Mouse (Mus musculus) adrenal gland, adult (tissue): ENCODE results near the gene Ndfip2.

Experiments
- DNase-seq, 2 experiments: peaks; one replicate each; pipeline ENCODE4 v3.0.0; 2022 to 2023; ENCODE audit warnings: low spot score in 1 of 2; ENCODE audit not compliant: inconsistent age in 2 of 2

Ndfip2 gene

DNA sequence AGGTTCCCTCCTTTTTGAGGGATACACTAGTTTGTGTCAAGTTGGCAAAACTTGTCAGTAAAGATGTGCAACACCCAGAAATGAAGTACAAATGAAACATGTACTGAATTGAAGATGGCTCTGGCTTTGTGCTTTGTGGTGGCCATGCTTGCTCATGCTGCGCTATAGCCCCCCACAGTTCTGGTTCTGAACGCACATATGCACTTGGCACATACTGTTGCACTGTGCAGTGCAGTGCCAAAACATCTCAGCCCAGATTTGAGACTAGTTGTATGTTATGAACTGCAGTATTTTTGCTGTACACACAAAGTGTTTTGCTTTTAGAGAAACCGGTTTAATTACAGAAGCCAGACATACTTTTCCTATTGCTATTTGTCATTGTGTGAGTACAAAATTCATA is 25.7 kb downstream of the Ndfip2 start:
- DNase-seq, result no peak

DNA sequence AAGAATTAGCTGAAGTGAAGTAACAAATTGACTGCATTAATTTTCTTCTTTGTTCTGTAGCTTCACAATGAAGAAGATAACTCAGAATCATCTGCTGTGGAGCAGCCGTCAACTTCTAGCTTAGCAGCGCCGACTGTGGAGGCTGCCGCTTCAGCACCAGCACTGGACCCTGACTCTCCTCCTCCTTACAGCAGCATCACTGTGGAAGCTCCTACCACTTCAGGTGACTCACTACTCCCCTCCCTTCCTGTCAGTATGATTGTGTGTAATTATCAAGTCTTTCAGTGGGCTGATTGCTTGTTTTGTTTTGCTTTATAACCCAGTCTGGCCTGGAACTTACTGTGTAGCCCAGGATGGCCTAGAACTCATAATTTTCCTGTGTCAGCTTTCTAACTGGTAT is 29.2 kb downstream of the Ndfip2 start:
- DNase-seq, result no peak

DNA sequence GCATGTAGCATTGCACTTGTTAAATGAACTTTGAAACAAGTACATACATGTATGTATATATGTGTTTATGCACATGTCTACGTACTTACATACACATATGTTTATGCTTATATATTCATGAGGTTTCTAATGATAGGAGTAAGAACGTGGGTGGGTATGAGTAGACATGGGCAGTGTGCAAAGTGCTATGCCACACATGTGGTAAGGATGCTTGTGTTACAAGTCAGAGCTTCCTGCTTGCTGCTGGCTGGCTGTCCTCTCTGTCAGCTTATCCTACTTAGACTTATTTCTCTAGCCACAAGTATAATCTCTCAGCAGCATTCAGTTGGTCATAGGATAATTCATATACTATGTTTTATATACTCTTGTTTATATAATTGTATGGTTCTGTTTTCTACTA is 29.6 kb downstream of the Ndfip2 start:
- no peak for DNase-seq

DNA sequence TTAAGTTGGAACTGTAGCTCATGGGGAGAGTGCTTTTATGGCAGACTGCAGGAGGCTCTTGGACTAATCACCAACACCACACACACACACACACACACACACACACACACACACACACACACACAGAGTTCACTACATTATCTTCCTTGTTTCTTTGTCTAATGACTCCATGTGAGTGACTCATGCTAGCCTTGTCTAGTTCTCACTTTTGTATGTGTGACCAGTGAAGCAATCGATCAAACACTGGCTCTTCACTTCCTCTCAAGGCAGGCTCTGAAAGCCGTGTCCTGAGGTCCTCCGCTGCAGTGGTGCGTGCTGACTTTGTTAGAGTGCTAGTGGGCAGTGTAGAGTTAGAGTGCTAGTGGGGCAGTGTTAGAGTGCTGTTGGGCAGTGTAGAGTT is 30.2 kb downstream of the Ndfip2 start:
- DNase-seq, result peak in 1 of 2 experiments; percentile 44

DNA sequence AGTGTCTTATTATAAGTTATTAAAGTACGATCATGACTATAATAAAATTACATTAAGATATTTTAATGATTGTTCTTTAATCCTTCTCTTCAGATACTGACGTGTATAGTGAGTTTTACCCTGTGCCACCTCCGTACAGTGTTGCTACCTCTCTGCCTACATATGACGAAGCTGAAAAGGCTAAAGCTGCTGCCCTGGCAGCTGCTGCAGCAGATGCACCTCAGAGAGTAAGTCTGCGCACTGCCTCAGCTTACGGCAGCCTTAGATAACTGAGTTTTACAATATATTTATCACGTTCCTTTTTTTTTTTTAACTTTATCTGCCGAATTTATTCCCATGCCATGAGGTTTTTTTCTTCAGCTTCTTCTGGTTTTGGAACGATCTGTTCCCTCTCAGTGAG is 33.8 kb downstream of the Ndfip2 start:
- DNase-seq, result no peak

DNA sequence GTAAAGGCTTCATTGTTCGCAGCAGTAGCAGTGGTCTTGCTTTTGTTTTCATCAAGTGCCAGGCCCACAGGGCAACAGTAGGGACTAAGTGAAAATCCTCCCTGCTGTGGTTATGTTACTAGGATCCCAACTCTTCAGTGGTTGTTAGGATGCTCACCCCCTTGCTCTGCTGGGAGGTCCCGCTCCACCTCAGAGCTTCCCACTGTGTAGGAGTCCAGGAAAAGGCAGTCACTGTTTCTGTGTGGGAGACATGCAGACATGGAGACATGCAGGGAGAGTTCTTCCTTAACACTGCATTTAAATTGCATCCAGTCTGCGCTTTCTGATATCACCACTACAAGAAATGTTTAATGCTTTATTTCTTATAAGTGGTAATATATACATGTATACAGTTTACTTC is 35.4 kb downstream of the Ndfip2 start:
- no peak for DNase-seq

DNA sequence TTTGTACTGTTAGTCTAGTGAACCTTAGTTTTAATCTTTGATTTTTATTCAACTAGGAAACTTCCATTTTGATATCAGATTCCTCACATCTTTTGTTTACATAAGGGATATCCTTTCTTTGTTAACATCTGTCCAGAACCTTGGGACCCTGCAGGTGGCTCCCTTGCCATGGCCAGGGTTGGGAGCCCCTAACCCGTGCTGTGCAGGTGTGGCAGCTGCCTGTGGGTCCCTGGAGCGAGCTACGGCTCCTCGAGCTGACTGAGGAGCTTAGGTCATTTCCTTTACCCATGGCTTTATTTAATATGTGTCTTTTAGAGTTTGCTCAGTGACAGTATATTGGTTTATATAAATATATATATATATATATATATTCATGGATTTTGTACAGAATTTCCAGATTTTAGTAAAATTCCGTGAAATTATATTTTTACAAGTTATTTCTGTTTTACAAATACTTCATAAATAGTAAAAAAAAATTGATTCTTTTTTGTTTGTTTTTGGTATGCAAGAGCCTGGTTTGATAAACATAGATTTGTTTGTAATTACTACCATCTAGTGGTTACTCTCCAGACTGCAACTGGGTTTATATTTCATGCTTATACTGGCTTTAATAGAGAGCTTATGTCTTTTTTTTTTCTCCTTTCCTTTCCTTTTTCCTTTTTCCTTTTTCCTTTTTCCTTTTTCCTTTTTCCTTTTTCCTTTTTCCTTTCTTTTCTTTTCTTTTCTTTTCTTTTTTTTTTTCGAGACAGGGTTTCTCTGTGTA is 37.6 kb downstream of the Ndfip2 start:
- peak in 1 of 2 experiments; percentile 82 for DNase-seq

DNA sequence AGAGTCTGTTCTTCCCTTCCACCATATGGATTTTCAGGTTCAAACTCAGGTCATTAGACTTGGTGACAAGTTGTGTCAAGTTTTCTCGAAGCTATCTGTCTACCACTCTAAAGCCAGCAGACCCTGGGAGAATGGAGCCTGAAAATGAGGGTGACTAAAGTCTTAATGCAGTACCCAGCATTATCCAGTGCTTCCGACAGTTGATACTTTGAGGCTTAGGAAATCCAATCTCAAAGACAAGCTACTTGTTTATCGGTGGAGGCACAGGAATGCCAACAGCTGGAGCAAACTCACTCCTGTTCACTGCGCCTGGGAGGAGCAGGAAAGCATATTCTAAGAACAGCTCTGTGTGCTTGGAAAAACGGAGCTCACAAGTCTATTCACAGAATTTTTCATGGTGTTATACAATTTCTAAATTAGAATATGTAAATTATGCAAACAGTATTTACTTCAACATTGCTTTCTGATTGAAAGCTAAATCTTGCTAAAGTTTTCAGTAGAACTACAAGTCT is 41.4 kb downstream of the Ndfip2 start:
- DNase-seq, result no peak

DNA sequence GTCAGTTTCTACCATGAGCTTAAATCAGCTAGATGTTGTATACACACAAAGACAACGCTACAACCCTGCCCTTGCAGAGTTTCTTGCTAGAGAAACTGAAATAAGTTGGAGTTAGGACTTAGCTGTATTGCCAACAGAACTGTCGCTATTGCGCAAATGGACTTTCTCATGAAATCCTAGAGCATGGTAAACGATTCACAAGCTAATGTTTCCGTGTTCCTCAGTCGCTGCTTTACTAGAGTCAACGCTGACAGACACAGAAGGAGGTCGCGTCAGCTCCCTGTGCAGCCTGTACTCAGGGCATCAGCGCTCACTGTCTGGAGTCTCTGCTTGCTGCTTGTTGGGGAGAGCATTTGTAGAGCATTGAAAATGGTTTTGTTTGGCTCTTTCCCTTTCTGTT is 42.2 kb downstream of the Ndfip2 start:
- DNase-seq, result peak in 1 of 2 experiments; percentile 34

DNA sequence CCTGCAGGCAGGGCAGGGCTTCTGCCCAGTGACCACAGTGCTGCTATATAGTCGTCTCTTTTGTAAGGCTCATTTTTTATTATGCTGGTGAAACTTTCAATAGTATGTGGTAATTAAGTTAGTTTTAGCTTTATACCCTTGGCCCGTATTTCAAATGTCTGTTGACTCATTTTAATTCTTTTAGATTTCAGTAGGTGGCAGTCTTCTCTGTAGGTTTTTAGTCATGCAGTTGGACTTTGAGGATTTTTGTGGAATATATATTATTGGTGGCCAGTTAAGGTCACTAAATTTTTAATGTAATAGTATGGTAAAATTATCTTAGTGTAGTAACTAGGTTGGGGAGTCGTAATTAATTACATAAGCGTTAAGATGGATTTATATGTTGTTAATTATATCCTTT is 44.3 kb downstream of the Ndfip2 start:
- no peak for DNase-seq

DNA sequence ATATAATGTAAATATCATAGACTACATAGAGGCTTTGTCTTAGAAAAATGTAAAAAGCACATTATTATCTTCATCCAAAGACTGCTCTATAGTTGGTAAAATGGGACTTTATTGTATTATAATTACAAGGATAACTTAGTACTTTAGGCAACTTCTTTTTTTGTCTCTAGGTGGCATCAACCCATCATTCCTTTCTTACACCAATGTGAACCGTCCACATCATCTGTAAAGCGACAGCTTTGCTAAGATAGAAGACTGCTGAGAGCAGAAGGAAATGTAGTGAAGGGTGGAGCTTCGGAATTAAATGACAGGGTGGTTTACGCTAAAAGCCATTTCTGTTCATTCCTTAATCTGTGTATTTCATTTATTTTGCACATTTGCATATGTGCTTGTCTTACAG is 49.3 kb downstream of the Ndfip2 start:
- DNase-seq, result no peak

DNA sequence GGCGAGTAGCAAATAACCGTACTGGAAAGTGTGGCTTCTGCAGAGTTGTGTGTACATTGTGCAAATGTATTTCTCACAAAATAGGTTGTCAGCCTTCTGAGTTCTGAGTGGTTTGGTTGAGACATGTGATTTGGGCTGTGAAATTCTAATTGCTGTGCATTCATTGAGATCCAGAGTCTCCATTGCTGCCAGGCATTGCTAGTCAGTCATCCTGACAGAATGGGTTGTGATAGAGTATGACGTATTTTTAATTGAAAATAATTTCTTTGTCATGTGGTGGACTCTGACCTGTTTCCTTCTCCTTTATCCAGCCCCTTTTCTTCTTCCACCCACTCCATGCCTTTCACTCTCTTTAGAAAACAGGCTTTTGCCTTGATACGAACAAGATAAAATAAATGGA is 54.0 kb downstream of the Ndfip2 start:
- DNase-seq, result no peak

DNA sequence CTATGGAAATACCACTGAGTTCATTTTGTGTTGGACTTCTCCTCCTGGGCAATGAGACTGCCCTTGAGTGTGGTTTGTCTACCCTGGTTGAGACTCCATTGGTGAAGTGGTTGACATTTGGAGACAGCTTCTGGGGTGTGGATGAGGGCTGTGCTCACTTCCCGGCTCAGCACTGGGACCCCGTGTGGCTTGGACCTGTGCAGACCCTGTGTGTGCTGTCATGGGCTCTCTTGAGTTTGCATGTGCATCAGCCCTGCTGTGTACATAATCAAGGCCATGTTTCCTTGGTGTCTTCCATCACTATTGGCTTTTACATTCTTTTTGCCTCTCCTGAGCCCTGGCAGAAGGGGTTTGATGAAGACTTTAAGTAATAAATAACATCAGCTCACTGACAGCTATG is 54.6 kb downstream of the Ndfip2 start:
- DNase-seq, result no peak

DNA sequence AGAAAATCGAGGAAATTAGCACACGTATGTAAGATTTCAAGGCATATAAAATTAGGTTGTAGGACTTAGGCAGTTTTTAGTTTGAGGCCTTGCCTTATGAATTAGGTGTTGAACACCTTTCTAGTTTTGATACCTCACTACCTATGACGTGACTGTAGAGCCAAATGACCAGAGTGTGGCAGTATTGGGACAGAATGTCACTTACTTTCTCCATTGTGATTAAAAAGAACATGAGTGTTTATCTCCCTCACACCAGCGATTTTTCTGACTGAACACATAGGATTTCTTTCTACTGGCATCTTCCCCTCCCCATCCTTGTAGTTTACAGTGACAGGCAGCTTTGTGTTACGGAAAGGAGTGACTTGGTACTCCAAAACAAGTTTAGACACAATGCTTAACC is 55.5 kb downstream of the Ndfip2 start:
- DNase-seq, result peak in 1 of 2 experiments; percentile 58

DNA sequence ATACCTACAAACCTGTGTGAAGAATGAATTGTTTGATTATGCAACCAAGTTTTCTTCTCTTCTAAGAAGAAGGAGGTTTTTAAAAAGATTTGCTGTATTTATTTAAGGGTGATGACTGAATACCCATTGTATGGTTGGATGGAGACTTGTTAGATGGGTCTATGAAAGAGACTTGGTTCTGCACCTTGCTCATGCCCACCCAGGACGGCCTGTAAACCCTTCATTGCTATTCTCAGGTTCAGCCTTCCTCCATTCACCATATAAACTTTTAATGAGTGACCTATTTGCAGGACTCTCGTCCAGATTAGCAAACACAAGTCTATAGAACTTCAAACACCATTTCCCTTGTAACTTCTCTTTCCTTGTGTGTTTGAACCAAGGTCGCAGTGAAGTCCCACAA is 63.3 kb downstream of the Ndfip2 start:
- no peak for DNase-seq

DNA sequence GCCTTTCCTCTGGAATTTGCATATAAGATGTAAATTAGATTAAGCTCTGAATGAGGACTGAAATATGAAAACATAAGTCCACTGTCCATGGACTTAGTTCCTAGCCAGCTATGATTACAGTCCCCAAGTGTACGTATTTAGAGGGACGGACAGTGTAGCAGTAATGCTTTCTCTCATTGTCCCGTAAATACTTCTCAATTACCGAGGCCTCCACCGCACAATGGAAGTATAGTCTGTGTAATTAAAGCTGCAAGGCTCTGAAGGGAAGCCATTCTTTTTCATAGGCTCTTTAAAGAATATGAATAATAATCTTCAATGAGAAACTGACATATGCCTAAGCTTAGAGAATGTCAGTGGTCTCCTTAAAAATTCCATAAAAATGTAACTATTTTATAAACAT is 64.5 kb downstream of the Ndfip2 start:
- no peak for DNase-seq

DNA sequence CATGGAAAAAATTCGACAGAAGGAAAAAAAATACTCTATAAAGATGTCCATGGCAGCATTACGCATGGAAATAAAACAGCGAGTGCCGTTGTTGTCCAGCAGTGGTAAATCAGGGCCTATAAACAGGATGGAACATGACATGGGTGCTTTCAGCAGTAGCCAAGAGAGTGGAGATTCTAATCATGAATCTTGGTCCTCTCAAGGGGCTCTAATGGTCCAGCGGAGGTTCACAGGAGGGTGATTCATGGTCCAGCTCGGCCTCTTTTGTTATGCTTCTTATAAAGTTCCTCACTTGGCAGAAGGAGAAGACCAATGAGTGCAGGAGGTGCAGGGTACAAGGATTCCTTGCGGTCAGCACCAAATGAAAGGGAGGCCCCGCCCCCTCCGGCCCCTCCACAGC is 65.1 kb downstream of the Ndfip2 start:
- DNase-seq, result no peak

DNA sequence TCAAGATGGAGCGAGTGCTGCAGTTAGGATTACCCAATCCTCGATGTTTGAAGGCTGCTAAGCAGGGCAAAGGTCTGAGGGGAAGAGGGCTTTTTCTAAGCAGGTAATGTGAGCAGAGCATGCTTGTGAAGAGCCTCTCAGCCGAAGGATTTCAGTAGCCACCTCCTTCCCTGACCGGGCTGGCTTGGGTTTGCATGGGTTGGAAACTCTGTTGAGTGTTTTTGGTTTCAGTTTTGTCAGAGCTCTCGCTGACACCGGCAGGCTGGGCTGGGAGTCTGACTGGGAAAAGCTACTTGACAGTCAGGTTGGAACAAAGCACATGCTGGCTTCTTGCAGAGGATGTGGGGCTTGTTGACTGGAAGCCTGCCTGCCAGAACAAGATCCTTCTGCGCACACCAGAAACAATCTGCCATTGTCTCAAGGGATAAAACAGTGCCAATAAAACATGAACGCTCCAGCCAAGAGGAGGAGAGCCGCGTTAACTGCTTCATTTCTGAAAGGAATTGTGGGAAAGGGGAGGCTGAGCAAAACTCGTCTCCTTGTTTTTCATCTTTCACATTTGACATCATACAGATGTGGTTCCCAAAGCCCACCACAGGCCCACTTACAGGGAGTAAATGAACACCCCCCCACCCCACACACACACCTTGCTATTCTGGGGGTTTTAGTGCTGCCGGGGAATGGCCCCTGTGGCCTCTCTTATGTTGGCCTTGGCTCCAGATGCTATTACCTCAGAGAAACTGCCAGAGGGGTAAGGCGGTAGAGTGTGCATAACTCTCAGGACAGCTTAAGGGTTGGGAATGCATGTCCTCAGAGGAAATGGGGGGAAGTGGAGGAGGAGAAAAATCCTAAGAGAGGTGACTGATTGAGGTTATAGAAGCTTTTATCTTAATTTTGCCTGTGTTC is 70.3 kb downstream of the Ndfip2 start:
- DNase-seq, result peak; percentile 65 to 92

DNA sequence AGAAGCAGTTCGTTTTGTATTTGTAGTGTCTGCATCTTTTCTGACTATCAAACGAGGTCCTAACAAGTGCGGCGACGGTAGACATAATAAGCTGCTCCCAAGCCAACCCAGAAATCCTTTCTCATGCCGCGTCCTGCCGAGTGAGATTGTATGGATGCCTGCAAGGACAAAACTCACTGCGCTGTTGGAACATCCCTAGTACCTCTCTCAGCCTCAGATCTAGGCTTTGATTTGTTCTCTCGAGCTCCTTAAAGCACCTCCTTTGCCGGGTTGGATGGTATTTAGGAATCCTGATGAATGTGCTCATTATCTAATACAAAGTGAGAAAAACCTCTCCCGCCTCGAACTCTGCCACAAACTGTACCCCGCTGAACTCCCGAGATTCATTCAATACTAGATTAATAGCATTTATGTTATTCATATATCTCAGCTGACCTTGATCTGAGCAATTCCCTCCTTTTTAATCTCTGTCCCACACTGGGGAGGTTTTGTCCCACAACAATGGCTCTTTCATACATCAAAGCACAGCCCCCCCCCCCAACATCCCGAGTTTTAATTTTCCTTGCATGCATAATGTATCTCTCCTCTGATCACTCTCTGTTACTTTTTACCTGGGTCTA is 75.2 kb downstream of the Ndfip2 start:
- no peak for DNase-seq

DNA sequence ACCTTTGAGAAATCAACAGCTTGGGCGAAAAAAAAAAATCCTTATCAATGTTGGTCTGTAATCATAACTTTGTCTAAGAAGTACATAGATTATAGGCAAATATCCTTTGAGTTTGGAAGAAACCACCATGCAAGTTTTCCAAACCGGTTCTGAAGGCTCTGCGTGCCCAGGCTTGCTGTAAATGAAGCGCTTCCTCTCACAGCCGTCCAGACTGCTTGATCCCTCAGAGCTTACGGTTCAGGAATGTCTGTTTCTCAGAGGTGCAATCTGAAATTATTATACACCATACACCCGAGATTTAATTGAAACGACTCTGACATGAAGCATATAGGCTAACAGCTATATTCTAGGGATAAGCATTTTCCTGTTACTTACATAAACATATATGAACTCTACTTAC is 83.4 kb downstream of the Ndfip2 start:
- no peak for DNase-seq

DNA sequence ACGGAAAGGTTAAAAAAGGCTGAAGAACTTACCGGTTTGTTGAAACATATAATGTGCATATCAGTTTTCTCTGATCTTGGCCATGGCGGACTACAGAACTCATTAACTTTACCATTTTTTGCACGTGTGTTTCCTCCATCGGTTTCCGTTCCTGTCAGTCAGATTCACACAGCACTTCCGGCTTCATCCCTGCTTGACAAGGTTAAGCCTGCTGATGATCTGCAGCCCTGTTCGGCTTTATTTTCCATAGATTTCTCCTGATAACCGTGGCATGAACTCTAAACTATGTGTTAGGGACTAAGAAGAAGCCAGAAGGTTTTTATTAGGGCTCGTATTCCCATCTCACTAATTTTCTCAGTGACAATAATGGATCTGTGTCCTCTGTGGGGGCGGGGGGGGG is 95.7 kb downstream of the Ndfip2 start:
- DNase-seq, result no peak
